Mouse (Mus musculus): ENCODE measurements around the gene Smyd5. TPM values are rescaled to one million over a fixed set of nuclear protein-coding genes. Genes with fewer than 3 reads are reported as not detected.

Smyd5 gene
- polyA plus RNA-seq, 2 experiments = 40.2 to 69.5 TPM

GRCm38 (mm10) chr6:85478416-85478815 lies 46.6 kb downstream of the Smyd5 start:
- no peaks in the 10 kb centered on the region for H3K9me3 ChIP-seq (ENCODE audit: control insufficient read depth, low read length)
- 42% methylated on average over 14 of the region's 14 CpGs for WGBS
- no peak overlapping the region for H3K4me3 ChIP-seq (replicated peaks; ENCODE audit: low read length)
- no peak for TF ChIP-seq POLR2A (IDR thresholded peaks at IDR 0.05; ENCODE audit: borderline replicate concordance, extremely low read depth, insufficient read depth, insufficient read length)
- peaks cover 5% of the 10 kb centered on the region; the same call in 1 of the 2 replicates for H3K27me3 ChIP-seq (ENCODE audit: control insufficient read depth, insufficient read depth, low read length)
- H3K27ac ChIP-seq (replicated peaks; ENCODE audit: low read depth, low read length) = no peak overlapping the region
- H3K4me2 ChIP-seq (replicated peaks; ENCODE audit: low read depth, low read length, severe bottlenecking) = no peak overlapping the region
- DNase-seq (ENCODE audit: low spot score) = no peak
- no peaks in the 10 kb centered on the region for H3K4me1 ChIP-seq (ENCODE audit: control insufficient read depth, insufficient read depth, low read length)
- H3K9ac ChIP-seq (ENCODE audit: low read depth, low read length, severe bottlenecking) = no peak overlapping the region
- no peaks in the 10 kb centered on the region for H3K36me3 ChIP-seq (ENCODE audit: control insufficient read depth, insufficient read depth, low read length)
- ATAC-seq (ENCODE audit: low FRiP score, low read depth) = no peak

DNA sequence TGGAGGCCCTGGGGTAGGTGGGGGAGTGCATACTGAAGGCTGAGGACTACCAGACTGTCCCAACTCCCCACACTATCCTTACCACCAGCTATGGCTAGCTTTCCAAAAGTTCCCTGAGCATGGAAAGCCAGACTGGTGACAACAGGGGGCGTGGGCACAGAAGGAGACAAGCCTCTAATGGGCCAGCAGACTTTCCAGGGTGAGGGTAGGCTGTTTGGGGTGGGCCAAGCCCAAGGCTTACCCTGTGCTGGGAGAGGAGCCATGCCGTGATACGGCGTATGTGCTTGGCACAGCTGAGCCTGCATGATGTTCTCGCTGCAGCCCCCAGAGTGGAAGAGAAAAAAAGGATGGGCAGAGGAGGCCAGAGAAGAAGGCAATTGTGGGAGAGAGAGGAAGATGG lies 48.2 kb downstream of the Smyd5 start:
- Histone ChIP-seq H3K9ac (ENCODE audit: low read depth, low read length, severe bottlenecking) (no peak overlapping the region), H3K9me3 (ENCODE audit: control insufficient read depth, low read length) (no peaks in the 10 kb centered on the region), H3K4me1 (ENCODE audit: control insufficient read depth, insufficient read depth, low read length) (peaks cover 4% of the 10 kb centered on the region; the same call in 1 of the 2 replicates), H3K27me3 (ENCODE audit: control insufficient read depth, insufficient read depth, low read length) (peaks cover 20% of the 10 kb centered on the region), H3K4me2 (replicated peaks; ENCODE audit: low read depth, low read length, severe bottlenecking) (no peak overlapping the region), H3K36me3 (ENCODE audit: control insufficient read depth, insufficient read depth, low read length) (no peaks in the 10 kb centered on the region), H3K4me3 (replicated peaks; ENCODE audit: low read length) (no peak overlapping the region), H3K27ac (replicated peaks; ENCODE audit: low read depth, low read length) (no peak overlapping the region)
- DNase-seq (ENCODE audit: low spot score) (no peak), ATAC-seq (ENCODE audit: low FRiP score, low read depth) (no peak)
- WGBS = 81% methylated on average over 5 of the region's 5 CpGs
- no peak for TF ChIP-seq POLR2A (IDR thresholded peaks at IDR 0.05; ENCODE audit: borderline replicate concordance, extremely low read depth, insufficient read depth, insufficient read length)

DNA sequence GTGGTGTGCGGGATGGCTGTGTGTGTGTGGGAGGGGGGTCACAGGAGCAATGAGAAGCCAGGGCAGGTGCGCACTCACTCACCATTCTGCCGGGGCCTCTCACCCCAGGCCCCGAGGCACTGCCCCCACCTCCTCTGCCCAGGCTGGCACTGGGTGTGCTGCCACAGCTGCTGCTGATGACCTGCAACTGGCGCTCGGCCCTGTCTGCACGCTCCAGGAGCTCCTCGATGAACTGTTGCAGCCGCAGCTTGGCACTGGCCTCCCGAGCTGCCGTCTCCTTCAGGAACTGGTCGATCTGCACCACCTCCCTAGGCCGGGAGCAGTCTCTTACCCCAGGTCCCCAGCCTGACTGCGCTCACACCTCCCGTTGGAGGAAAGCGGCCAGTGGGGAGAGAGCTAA lies 48.9 kb downstream of the Smyd5 start:
- 79% methylated on average over 16 of the region's 16 CpGs for WGBS
- Histone ChIP-seq H3K36me3 (ENCODE audit: control insufficient read depth, insufficient read depth, low read length) (no peaks in the 10 kb centered on the region), H3K27me3 (ENCODE audit: control insufficient read depth, insufficient read depth, low read length) (peaks cover 27% of the 10 kb centered on the region), H3K4me3 (replicated peaks; ENCODE audit: low read length) (no peak overlapping the region), H3K9me3 (ENCODE audit: control insufficient read depth, low read length) (no peaks in the 10 kb centered on the region), H3K4me1 (ENCODE audit: control insufficient read depth, insufficient read depth, low read length) (peaks cover 4% of the 10 kb centered on the region; the same call in 1 of the 2 replicates), H3K9ac (ENCODE audit: low read depth, low read length, severe bottlenecking) (no peak overlapping the region), H3K27ac (replicated peaks; ENCODE audit: low read depth, low read length) (no peak overlapping the region), H3K4me2 (replicated peaks; ENCODE audit: low read depth, low read length, severe bottlenecking) (no peak overlapping the region)
- no peak for TF ChIP-seq POLR2A (IDR thresholded peaks at IDR 0.05; ENCODE audit: borderline replicate concordance, extremely low read depth, insufficient read depth, insufficient read length)
- ATAC-seq (ENCODE audit: low FRiP score, low read depth) = no peak
- DNase-seq (ENCODE audit: low spot score) = no peak

DNA sequence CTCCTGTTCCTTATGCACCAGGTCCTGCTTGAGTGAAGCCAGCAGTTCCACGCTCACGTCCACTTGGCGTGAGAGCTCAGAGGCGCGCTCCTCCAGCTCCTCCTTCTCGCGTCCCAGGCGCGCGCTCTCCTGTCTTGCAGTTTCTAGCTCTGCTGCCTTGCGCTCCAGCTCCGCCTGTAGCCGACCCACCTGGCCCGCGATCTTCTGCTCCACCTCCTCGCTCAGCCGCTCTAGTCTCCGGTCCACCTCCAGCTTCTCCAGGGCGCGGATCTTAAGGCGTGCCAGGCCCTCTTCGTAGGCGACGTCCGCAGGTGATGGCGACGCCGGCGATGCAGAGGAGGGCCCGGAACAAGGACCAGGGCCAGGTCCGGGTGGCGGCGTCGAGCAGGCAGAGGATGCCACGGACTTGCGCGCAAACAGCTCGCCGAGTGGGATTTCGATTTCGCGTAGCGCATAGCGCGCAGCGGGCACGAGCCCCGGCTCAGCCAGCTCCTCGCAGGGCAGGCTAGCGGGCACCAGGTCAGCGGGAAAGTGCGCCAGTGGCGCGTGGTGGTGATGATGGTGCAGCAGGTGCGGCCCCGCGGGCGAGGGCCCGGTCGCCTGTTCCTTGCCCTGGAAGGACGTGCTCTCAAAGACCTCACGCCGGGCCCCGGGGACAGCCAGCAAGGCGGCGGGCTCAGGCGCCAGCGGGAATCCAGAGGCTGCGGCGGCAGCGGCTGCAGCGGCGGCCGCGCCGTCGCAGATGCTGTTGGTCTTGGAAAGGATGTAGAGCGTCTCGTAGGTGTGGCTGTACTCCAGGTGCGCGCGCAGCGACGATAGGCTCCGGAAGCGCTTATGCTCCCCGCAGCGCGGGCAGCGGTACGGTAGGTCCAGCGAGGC lies 52.3 kb downstream of the Smyd5 start:
- Histone ChIP-seq H3K36me3 (ENCODE audit: control insufficient read depth, insufficient read depth, low read length) (no peaks in the 10 kb centered on the region), H3K4me2 (replicated peaks; ENCODE audit: low read depth, low read length, severe bottlenecking) (peak overlapping the region; percentile 53), H3K4me1 (ENCODE audit: control insufficient read depth, insufficient read depth, low read length) (peaks cover 4% of the 10 kb centered on the region; the same call in 1 of the 2 replicates), H3K9me3 (ENCODE audit: control insufficient read depth, low read length) (no peaks in the 10 kb centered on the region), H3K4me3 (replicated peaks; ENCODE audit: low read length) (peak overlapping the region; percentile 35), H3K27ac (replicated peaks; ENCODE audit: low read depth, low read length) (no peak overlapping the region), H3K27me3 (ENCODE audit: control insufficient read depth, insufficient read depth, low read length) (peaks cover 31% of the 10 kb centered on the region), H3K9ac (ENCODE audit: low read depth, low read length, severe bottlenecking) (no peak overlapping the region)
- DNase-seq (ENCODE audit: low spot score) (no peak), ATAC-seq (ENCODE audit: low FRiP score, low read depth) (no peak)
- no peak for TF ChIP-seq POLR2A (IDR thresholded peaks at IDR 0.05; ENCODE audit: borderline replicate concordance, extremely low read depth, insufficient read depth, insufficient read length)
- 4% methylated on average over 67 of the region's 92 CpGs for WGBS

DNA sequence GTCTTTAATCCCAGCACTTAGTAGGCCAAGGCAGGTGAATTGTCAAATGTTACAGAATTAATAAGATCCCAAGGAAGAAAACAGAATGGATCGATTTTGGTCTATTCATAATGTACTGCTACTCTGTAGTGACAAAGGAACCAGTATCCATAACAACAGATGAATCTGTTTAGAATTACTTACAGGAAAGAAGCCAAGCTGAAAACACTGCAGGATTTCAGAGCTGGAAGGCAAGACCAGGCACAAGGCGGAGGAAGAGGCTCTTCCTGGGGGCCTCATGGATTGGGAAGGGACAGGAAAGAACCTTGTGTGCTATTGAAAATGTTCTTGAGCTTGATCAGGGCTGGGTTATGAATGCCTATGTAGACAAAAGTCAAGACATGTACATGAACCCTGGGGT lies 53.9 kb downstream of the Smyd5 start:
- no peaks in the 10 kb centered on the region for H3K9me3 ChIP-seq (ENCODE audit: control insufficient read depth, low read length)
- H3K4me3 ChIP-seq (replicated peaks; ENCODE audit: low read length) = no peak overlapping the region
- peak; percentile 12 for DNase-seq (ENCODE audit: low spot score)
- no peak for ATAC-seq (ENCODE audit: low FRiP score, low read depth)
- peaks cover 31% of the 10 kb centered on the region for H3K27me3 ChIP-seq (ENCODE audit: control insufficient read depth, insufficient read depth, low read length)
- no peaks in the 10 kb centered on the region for H3K36me3 ChIP-seq (ENCODE audit: control insufficient read depth, insufficient read depth, low read length)
- no peak for TF ChIP-seq POLR2A (IDR thresholded peaks at IDR 0.05; ENCODE audit: borderline replicate concordance, extremely low read depth, insufficient read depth, insufficient read length)
- H3K4me1 ChIP-seq (ENCODE audit: control insufficient read depth, insufficient read depth, low read length) = peaks cover 4% of the 10 kb centered on the region
- no peak overlapping the region for H3K9ac ChIP-seq (ENCODE audit: low read depth, low read length, severe bottlenecking)
- no peak overlapping the region for H3K27ac ChIP-seq (replicated peaks; ENCODE audit: low read depth, low read length)
- no peak overlapping the region for H3K4me2 ChIP-seq (replicated peaks; ENCODE audit: low read depth, low read length, severe bottlenecking)
- 70% methylated on average over 2 of the region's 2 CpGs for WGBS
